Mouse (Mus musculus): ENCODE results near the gene Ndufb10. TPM values are rescaled to one million over a fixed set of nuclear protein-coding genes. Genes with fewer than 3 reads are reported as not detected.

Gene Ndufb10
- polyA plus RNA-seq, 1 experiment from 2014 or later, result 289 TPM

Other genes with a start within 250 kb of the Ndufb10 start
- gene Mlst8, start 245.4 kb downstream of the Ndufb10 start, polyA plus RNA-seq (2015; fragmentation: Nextera tagmentation; extraction: Ambion mirVana), result 36.5 and 37.2 TPM in 2 replicates
- 43.6 and 45.7 TPM in 2 replicates for gene Caskin1, start 235.9 kb downstream of the Ndufb10 start, polyA plus RNA-seq (2015; fragmentation: Nextera tagmentation; extraction: Ambion mirVana)
- 103 and 104 TPM in 2 replicates for gene Traf7, start 196.5 kb downstream of the Ndufb10 start, polyA plus RNA-seq (2015; fragmentation: Nextera tagmentation; extraction: Ambion mirVana)
- gene Rab26, start 190.3 kb downstream of the Ndufb10 start, polyA plus RNA-seq (2015; fragmentation: Nextera tagmentation; extraction: Ambion mirVana), result 9.1 and 14.7 TPM in 2 replicates
- 20.1 and 22.4 TPM in 2 replicates for gene Pkd1, start 174.6 kb downstream of the Ndufb10 start, polyA plus RNA-seq (2015; fragmentation: Nextera tagmentation; extraction: Ambion mirVana)
- 72.4 and 85.0 TPM in 2 replicates for gene Tsc2, start 91.8 kb downstream of the Ndufb10 start, polyA plus RNA-seq (2015; fragmentation: Nextera tagmentation; extraction: Ambion mirVana)
- 9.8 and 10.0 TPM in 2 replicates for gene Nthl1, start 91.8 kb downstream of the Ndufb10 start, polyA plus RNA-seq (2015; fragmentation: Nextera tagmentation; extraction: Ambion mirVana)
- 43.3 and 43.7 TPM in 2 replicates for gene Slc9a3r2, start 74.2 kb downstream of the Ndufb10 start, polyA plus RNA-seq (2015; fragmentation: Nextera tagmentation; extraction: Ambion mirVana)
- 0.36 and 0.90 TPM in 2 replicates for gene Npw, start 66.0 kb downstream of the Ndufb10 start, polyA plus RNA-seq (2015; fragmentation: Nextera tagmentation; extraction: Ambion mirVana)
- 19.7 and 20.3 TPM in 2 replicates for gene Zfp598, start 54.8 kb downstream of the Ndufb10 start, polyA plus RNA-seq (2015; fragmentation: Nextera tagmentation; extraction: Ambion mirVana)
- gene Syngr3, start 34.5 kb downstream of the Ndufb10 start, polyA plus RNA-seq (2015; fragmentation: Nextera tagmentation; extraction: Ambion mirVana), result 266 and 303 TPM in 2 replicates
- gene Gfer, start 28.3 kb downstream of the Ndufb10 start, polyA plus RNA-seq (2015; fragmentation: Nextera tagmentation; extraction: Ambion mirVana), result 33.7 and 40.8 TPM in 2 replicates
- gene Noxo1, start 28.2 kb downstream of the Ndufb10 start, polyA plus RNA-seq (2015; fragmentation: Nextera tagmentation; extraction: Ambion mirVana), result 1.9 and 2.2 TPM in 2 replicates
- 61.8 and 69.2 TPM in 2 replicates for gene Tbl3, start 16.8 kb downstream of the Ndufb10 start, polyA plus RNA-seq (2015; fragmentation: Nextera tagmentation; extraction: Ambion mirVana)
- gene Rnf151, start 6.4 kb downstream of the Ndufb10 start, polyA plus RNA-seq (2015; fragmentation: Nextera tagmentation; extraction: Ambion mirVana), result 0.28 TPM in 1 of 2 replicates, not detected in the other
- gene Rps2, start 6.4 kb downstream of the Ndufb10 start, polyA plus RNA-seq (2015; fragmentation: Nextera tagmentation; extraction: Ambion mirVana), result 657 and 682 TPM in 2 replicates
- not detected in 2 replicates for gene Rpl3l, start 3.3 kb upstream of the Ndufb10 start, polyA plus RNA-seq (2015; fragmentation: Nextera tagmentation; extraction: Ambion mirVana)
- gene Msrb1, start 12.2 kb upstream of the Ndufb10 start, polyA plus RNA-seq (2015; fragmentation: Nextera tagmentation; extraction: Ambion mirVana), result 14.9 and 17.5 TPM in 2 replicates
- gene Hs3st6, start 28.5 kb upstream of the Ndufb10 start, polyA plus RNA-seq (2015; fragmentation: Nextera tagmentation; extraction: Ambion mirVana), result not detected in 2 replicates
- not detected in 2 replicates for gene Meiob, start 79.8 kb upstream of the Ndufb10 start, polyA plus RNA-seq (2015; fragmentation: Nextera tagmentation; extraction: Ambion mirVana)
- gene Hagh, start 115.7 kb upstream of the Ndufb10 start, polyA plus RNA-seq (2015; fragmentation: Nextera tagmentation; extraction: Ambion mirVana), result 62.9 and 72.2 TPM in 2 replicates
- gene Fahd1, start 125.9 kb upstream of the Ndufb10 start, polyA plus RNA-seq (2015; fragmentation: Nextera tagmentation; extraction: Ambion mirVana), result 19.6 and 20.2 TPM in 2 replicates
- not detected in 2 replicates for gene Igfals, start 141.5 kb upstream of the Ndufb10 start, polyA plus RNA-seq (2015; fragmentation: Nextera tagmentation; extraction: Ambion mirVana)
- gene Nubp2, start 161.9 kb upstream of the Ndufb10 start, polyA plus RNA-seq (2015; fragmentation: Nextera tagmentation; extraction: Ambion mirVana), result 54.3 and 54.7 TPM in 2 replicates
- gene Spsb3, start 162.2 kb upstream of the Ndufb10 start, polyA plus RNA-seq (2015; fragmentation: Nextera tagmentation; extraction: Ambion mirVana), result 85.8 and 90.5 TPM in 2 replicates
- gene Eme2, start 170.6 kb upstream of the Ndufb10 start, polyA plus RNA-seq (2015; fragmentation: Nextera tagmentation; extraction: Ambion mirVana), result 28.6 and 28.8 TPM in 2 replicates
- gene Mrps34, start 170.6 kb upstream of the Ndufb10 start, polyA plus RNA-seq (2015; fragmentation: Nextera tagmentation; extraction: Ambion mirVana), result 72.9 and 77.2 TPM in 2 replicates
- gene Nme3, start 172.0 kb upstream of the Ndufb10 start, polyA plus RNA-seq (2015; fragmentation: Nextera tagmentation; extraction: Ambion mirVana), result 79.7 and 88.6 TPM in 2 replicates
- 100 and 104 TPM in 2 replicates for gene Mapk8ip3, start 212.5 kb upstream of the Ndufb10 start, polyA plus RNA-seq (2015; fragmentation: Nextera tagmentation; extraction: Ambion mirVana)
- gene Jpt2, start 236.2 kb upstream of the Ndufb10 start, polyA plus RNA-seq (2015; fragmentation: Nextera tagmentation; extraction: Ambion mirVana), result 86.2 and 100 TPM in 2 replicates

Data from midbrain, embryonic 16.5 days (tissue).